Mouse (Mus musculus): ENCODE data around the gene Pxylp1.

GRCm38 (mm10) chr9:96868546-96868945 lies 23.9 kb downstream of the Pxylp1 start:
- TF ChIP-seq CTCF (IDR thresholded peaks at IDR 0.05; ENCODE audit: control insufficient read depth, insufficient read depth, insufficient read length) (no peak), MAX (IDR thresholded peaks at IDR 0.05) (no peak), CEBPB (IDR thresholded peaks at IDR 0.05; ENCODE audit: low read depth) (no peak), USF1 (IDR thresholded peaks at IDR 0.05; ENCODE audit: low read depth) (no peak)

Data from C2C12 (cell line).